Mouse (Mus musculus) midbrain, embryonic 13.5 days (tissue): Measurements from ENCODE around the gene Nup50. TPM values are rescaled to one million over a fixed set of nuclear protein-coding genes. Genes with fewer than 3 reads are reported as not detected.

ENCODE experiments used
- ATAC-seq: fragments of 200-750 bp; cut with Nextera tagmentation; 2 replicates; pipeline ENCODE4 v1.8.0; 2017; ENCODE audit warnings: mild to moderate bottlenecking, moderate TSS enrichment, moderate library complexity
- H3K27ac ChIP-seq: fragments of 300-500 bp; sonication (generic); 2 replicates; pipeline ENCODE4 v1.5.1; 2015; ENCODE audit warnings: inconsistent platforms, mild to moderate bottlenecking, moderate library complexity
- H3K27me3 ChIP-seq: fragments of 300-500 bp; sonication (generic); 2 replicates; pipeline ENCODE4 v1.6.1; 2015; ENCODE audit warnings: mild to moderate bottlenecking, inconsistent platforms
- H3K36me3 ChIP-seq: fragments of 300-500 bp; sonication (generic); 2 replicates; pipeline ENCODE4 v1.6.1; 2015; ENCODE audit warnings: mild to moderate bottlenecking, inconsistent platforms
- H3K4me1 ChIP-seq: fragments of 300-500 bp; sonication (generic); replicated peaks from 2 replicates; pipeline ENCODE4 v1.6.1; 2015; ENCODE audit warnings: inconsistent platforms
- H3K4me2 ChIP-seq: fragments of 300-500 bp; sonication (generic); replicated peaks from 2 replicates; pipeline ENCODE4 v1.6.1; 2015; ENCODE audit warnings: moderate library complexity, mild to moderate bottlenecking, inconsistent platforms
- H3K4me3 ChIP-seq: fragments of 300-500 bp; sonication (generic); replicated peaks from 2 replicates; pipeline ENCODE4 v1.5.1; 2015; ENCODE audit warnings: mild to moderate bottlenecking, inconsistent platforms
- H3K9ac ChIP-seq: fragments of 300-500 bp; sonication (generic); replicated peaks from 2 replicates; pipeline ENCODE4 v1.6.1; 2015; ENCODE audit warnings: mild to moderate bottlenecking, inconsistent platforms
- H3K9me3 ChIP-seq: fragments of 300-500 bp; sonication (generic); 2 replicates; pipeline ENCODE4 v1.6.1; 2016; ENCODE audit warnings: mild to moderate bottlenecking, inconsistent platforms
- WGBS: fragments of 180-500 bp; shearing (Covaris S2); methylation state at CpG from one replicate; pipeline ENCODE4 v1.1.7; 2015; 5-methylcytosine and 5-hydroxymethylcytosine counted together
- microRNA-seq: library from miRNA; unstranded; fragments of <30 nt; microRNA quantifications from one replicate; pipeline ENCODE4, GENCODE M21; 2016
- polyA plus RNA-seq: library from polyadenylated mRNA; unstranded; fragments of >200 nt; fragmentation: Nextera tagmentation; extraction: Ambion mirVana; gene quantifications from 2 replicates; pipeline ENCODE4 v1.2.1, GENCODE M21; 2015

The Nup50 gene
- polyA plus RNA-seq, 1 experiment from 2014 or later: 37.3 TPM

DNA sequence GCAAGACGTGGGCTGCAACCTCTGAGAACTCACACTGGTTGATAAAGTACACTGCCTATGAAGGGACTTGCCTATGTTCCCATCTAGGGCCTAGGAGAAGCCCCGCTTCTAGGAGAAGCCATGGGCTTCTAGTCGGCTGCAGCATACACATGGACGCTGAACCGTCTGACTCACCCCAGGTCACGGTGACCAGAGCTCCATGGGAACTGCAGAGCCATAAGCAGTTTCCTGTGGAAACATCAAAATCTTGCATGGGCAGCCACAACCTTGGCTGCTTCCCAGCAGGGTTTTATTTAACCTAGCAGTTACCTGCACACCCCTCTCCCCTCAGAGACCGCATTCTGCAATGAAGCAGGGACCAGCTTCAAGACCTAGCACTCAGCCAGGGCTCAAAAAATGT is 60.5 kb downstream of the Nup50 start:
- WGBS: 91% methylated on average over 7 of the region's 7 CpGs
- ATAC-seq: no peak
- no peak overlapping the region for H3K9ac ChIP-seq
- no peak overlapping the region for H3K4me3 ChIP-seq
- no peak overlapping the region for H3K4me2 ChIP-seq
- no peaks in the 10 kb centered on the region; the same call in 1 of the 2 replicates for H3K27me3 ChIP-seq
- H3K4me1 ChIP-seq: peaks cover 38% of the 10 kb centered on the region
- no peaks in the 10 kb centered on the region; the same call in 1 of the 2 replicates for H3K36me3 ChIP-seq
- no peaks in the 10 kb centered on the region for H3K9me3 ChIP-seq
- no peak overlapping the region for H3K27ac ChIP-seq

DNA sequence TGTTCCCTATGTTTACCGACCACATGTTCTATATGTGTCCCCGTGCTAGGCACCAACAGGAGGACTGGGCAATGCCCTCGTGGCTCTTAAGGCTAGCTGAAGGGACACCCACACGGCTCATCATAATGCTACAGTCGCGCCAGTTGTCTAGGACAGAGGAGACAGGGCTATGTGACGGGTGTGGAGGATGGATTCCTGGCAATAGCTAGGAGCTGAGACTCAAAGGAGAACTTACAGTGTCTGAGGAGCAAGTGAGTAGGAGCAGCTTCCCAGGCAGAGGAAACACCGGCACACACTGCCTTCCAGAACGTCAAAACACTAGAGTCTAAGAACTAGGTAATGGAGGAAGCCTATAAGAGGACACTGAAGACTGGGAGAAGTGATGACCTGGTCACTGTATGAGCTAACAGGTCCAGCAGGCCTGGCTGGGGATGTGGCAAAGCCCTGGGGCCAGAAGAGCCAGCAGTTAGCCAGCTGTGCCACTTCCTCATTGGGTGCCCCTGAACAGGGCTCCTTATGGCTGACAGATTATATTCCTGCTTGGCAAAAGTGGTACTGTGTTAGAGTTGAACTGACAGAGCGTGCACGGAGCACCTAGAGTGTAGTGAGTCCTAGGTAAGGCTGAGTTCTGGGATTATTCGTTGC is 62.4 kb downstream of the Nup50 start:
- no peak for ATAC-seq
- Histone ChIP-seq H3K4me3 (peak overlapping the region; percentile 81), H3K27ac (no peak overlapping the region), H3K4me2 (peak overlapping the region; percentile 84), H3K9me3 (no peaks in the 10 kb centered on the region), H3K4me1 (peaks cover 48% of the 10 kb centered on the region), H3K27me3 (peaks cover 4% of the 10 kb centered on the region; the same call in 1 of the 2 replicates), H3K36me3 (no peaks in the 10 kb centered on the region), H3K9ac (peak overlapping the region; percentile 94; the same call in 1 of the 2 replicates)
- 90% methylated on average over 12 of the region's 12 CpGs for WGBS

DNA sequence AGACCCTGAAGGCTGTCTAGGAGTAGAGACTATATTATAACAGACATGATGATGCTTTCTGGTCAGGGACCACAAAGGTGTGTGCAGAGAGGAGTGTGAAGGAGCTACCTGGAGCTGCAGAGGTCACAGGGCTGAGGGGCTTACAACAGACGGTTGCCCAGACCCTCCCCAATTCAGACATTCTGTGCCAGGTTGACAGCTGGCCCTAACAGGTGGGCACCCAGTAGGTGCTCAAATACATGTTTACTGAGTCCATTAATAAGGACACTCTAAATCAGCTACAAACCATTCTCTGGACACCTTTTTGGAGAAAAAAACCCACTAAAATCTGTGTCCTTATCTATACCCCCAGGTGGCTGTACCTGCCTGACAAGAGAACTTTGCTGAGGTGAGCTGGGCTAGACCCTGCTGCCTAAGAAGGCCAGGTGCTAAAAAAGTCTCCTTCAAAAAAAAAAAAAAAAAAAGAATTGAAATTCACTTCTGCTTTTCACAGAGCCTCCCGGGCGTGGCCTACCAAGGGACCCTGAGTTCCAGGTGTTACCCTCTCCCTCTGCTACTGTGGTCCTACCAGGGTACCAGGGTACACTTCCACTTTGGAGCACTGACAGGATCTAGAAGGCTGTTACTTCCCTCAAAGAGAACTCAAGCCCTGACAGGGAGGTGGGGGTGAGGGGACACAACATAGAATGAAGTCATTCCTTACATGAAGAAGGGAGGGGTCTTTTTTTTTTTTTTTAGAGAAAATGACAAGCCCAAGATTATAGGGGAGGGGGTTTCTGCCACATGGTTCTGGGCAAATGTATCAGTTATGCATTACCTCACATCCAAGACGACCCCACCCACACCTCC is 63.2 kb downstream of the Nup50 start:
- peak overlapping the region; percentile 94 for H3K9ac ChIP-seq
- H3K4me2 ChIP-seq: peak overlapping the region; percentile 84
- no peak for ATAC-seq
- H3K9me3 ChIP-seq: no peaks in the 10 kb centered on the region
- H3K27ac ChIP-seq: no peak overlapping the region
- H3K36me3 ChIP-seq: no peaks in the 10 kb centered on the region
- peak overlapping the region; percentile 81 for H3K4me3 ChIP-seq
- WGBS: 67% methylated on average over 4 of the region's 4 CpGs
- H3K4me1 ChIP-seq: peaks cover 48% of the 10 kb centered on the region
- peaks cover 4% of the 10 kb centered on the region; the same call in 1 of the 2 replicates for H3K27me3 ChIP-seq

DNA sequence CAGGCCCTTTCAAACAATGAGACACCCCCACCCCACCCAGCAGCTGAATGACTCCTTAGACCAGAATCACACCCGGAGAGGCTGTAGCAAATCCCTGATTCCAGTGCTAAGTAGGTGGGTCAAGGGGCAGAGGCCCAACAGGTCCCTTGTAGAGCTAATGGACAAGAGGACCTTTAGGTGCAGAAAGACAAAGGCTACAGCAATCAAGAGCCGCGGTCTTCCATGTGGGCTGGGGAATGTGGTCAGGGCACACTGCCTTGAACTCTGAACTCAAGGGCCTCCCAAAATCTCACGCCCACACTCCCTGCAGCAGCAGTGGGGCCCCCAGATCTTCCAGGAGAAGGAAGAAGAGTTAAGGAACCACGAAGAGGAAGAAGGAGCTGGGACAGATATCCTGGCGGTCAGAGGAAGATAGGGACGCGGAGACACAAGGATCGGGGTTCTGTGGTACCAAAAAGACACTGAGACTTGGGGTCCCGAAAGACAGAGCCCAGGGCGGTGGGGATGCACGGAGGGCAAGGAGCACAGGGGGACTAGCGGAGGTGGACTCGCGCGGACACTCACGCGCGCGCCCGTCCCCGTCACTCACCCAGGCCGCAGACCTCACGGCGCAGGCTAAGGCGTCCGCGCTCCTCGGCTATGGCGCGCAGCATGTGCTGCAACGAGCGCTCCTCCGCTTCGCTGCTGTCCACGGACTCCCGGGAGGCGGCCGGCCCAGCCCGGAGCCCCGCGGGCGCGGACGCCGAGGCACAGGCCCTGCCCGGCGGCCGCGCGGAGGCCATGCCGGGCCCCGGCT is 64.0 kb downstream of the Nup50 start:
- peak overlapping the region; percentile 94 for H3K9ac ChIP-seq
- H3K4me2 ChIP-seq: peak overlapping the region; percentile 84
- H3K27ac ChIP-seq: peak overlapping the region; percentile 82
- under 1% methylated on average over 51 of the region's 53 CpGs for WGBS
- ATAC-seq: peak; percentile 71
- H3K4me3 ChIP-seq: peak overlapping the region; percentile 81
- no peaks in the 10 kb centered on the region for H3K36me3 ChIP-seq
- no peaks in the 10 kb centered on the region for H3K9me3 ChIP-seq
- peaks cover 45% of the 10 kb centered on the region for H3K4me1 ChIP-seq
- H3K27me3 ChIP-seq: peaks cover 4% of the 10 kb centered on the region; the same call in 1 of the 2 replicates

DNA sequence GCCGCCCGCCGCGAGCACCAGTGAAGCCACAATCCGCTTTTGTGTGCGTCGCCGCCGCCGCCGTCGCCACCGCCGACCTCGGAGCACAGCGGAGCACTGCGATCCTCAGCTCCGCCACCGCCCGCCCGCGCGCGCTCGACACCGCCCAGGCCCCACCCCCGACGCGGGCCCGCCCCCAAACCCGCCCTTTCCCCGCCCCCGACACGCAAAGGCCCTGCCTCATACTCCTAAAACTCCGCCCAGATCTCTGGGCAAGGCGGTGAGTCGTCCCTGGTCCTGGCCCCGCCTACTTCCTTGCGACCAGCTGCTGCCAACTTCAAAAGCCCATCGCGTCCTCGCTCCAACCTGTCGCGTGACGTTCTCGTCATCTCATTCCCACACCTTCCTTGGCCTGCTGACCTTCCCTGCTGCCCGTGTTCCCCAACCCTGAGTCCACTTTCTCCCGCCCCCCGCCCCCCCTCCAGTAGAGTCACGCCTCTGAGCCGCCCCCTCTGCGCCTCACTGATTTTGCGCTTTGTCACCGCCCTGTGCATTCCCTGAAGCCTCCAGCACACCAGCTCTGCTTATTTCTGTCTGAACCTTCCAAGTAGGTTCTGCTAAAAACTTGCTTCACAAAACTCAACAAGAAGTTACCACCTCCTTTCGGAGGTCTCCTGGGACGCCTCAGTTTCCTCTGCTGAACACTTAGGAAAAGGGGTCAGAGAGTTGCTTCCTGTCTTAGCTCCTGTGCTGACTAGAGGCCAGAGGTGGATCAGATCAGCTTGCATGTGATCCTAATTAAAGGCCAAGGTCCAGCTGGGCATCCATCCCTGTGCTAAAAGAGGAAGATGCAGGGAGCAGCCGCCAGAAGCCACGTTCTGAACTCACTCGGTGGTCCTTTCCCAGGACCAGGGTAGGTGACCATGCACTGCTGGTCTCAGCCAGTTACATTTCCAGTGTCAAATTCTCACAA is 64.9 kb downstream of the Nup50 start, which contains the start of gene 5031439G07Rik:
Gene 5031439G07Rik (minus strand): TSS at position 678 of the 952 bp plus-strand sequence.
- peak within 1 kb of the TSS; percentile 84 for H3K4me2 ChIP-seq
- 2% methylated on average over 34 of the region's 59 CpGs for WGBS
- no peaks in the 10 kb centered on the region for H3K36me3 ChIP-seq
- peaks cover 4% of the 10 kb centered on the region; the same call in 1 of the 2 replicates for H3K27me3 ChIP-seq
- peak within 1 kb of the TSS; percentile 81 for H3K4me3 ChIP-seq
- peak; percentile 87 for ATAC-seq
- no peaks in the 10 kb centered on the region for H3K9me3 ChIP-seq
- peak within 1 kb of the TSS; percentile 94 for H3K9ac ChIP-seq
- peaks cover 45% of the 10 kb centered on the region for H3K4me1 ChIP-seq
- peak within 1 kb of the TSS; percentile 82 for H3K27ac ChIP-seq

DNA sequence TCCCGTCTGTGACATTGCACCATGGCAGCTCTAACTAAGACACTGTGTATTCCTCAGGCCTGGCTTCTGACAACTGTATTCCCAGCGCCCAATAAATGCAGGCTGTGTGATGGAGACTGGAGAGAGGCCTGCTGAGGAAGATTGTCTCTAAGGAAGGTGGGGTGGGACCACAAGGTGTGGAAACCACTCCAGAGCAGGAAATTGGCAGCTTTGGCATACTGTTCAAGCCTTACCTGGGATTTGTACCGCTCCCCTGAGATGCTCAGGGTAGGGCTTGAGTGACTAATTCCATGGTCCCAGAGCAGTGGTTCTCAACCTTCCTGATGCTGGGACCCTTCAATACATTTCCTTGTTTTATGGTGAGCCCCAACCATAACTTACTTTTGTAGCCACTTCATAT is 65.9 kb downstream of the Nup50 start:
- WGBS: 63% methylated on average over 3 of the region's 3 CpGs
- ATAC-seq: no peak
- Histone ChIP-seq H3K4me2 (no peak overlapping the region), H3K9ac (no peak overlapping the region), H3K4me3 (no peak overlapping the region), H3K9me3 (no peaks in the 10 kb centered on the region), H3K27me3 (peaks cover 9% of the 10 kb centered on the region; the same call in 1 of the 2 replicates), H3K4me1 (peaks cover 40% of the 10 kb centered on the region), H3K27ac (no peak overlapping the region), H3K36me3 (no peaks in the 10 kb centered on the region)

DNA sequence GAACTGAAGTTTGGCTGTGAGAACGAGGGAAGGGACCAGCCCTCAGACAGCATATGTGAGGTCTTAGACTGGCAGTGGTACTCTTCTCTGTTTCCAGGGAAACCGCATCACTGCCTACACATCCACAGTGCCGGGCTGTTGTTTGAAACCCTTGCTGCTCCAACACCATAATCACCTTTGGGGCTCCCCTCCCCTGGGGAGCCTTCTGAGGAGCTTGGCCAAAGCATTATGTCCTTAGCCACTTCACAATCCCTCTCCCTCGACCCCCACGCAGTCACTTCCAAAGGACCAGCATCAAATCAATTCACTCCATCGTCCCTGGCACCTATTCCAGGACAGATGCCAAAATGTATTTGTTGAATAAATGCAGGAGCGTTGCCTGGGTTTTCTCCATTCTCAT is 66.6 kb downstream of the Nup50 start:
- Histone ChIP-seq H3K27ac (no peak overlapping the region), H3K9me3 (no peaks in the 10 kb centered on the region), H3K4me2 (no peak overlapping the region), H3K36me3 (no peaks in the 10 kb centered on the region), H3K4me3 (no peak overlapping the region), H3K4me1 (peaks cover 40% of the 10 kb centered on the region), H3K9ac (no peak overlapping the region), H3K27me3 (peaks cover 15% of the 10 kb centered on the region)
- no peak for ATAC-seq
- 40% methylated on average over 7 of the region's 7 CpGs for WGBS

Small RNAs within 50 kb of the gene (microRNA-seq; reads per million reads assigned to microRNA genes)
- 22.7 reads per million, percentile 36 among the genes with 10 or more reads in this experiment for gene Mir1249

Other genes with a start within 250 kb of the Nup50 start
- 0.61 and 0.67 TPM in 2 replicates for gene Arhgap8, start 203.4 kb upstream of the Nup50 start, polyA plus RNA-seq
- gene Phf21b, start 67.4 kb upstream of the Nup50 start, polyA plus RNA-seq: 16.2 and 18.8 TPM in 2 replicates
- gene Gm29666, start 3.4 kb upstream of the Nup50 start, polyA plus RNA-seq: 0.71 and 0.87 TPM in 2 replicates
- 17.4 and 19.0 TPM in 2 replicates for gene 5031439G07Rik, start 65.1 kb downstream of the Nup50 start, polyA plus RNA-seq
- 0.39 and 0.43 TPM in 2 replicates for gene Upk3a, start 93.7 kb downstream of the Nup50 start, polyA plus RNA-seq
- gene Fam118a, start 105.5 kb downstream of the Nup50 start, polyA plus RNA-seq: 24.4 and 26.0 TPM in 2 replicates
- 0.07 and 0.08 TPM in 2 replicates for gene Smc1b, start 208.6 kb downstream of the Nup50 start, polyA plus RNA-seq
- 0.43 and 0.62 TPM in 2 replicates for gene Ribc2, start 208.7 kb downstream of the Nup50 start, polyA plus RNA-seq